Mouse (Mus musculus) urinary bladder, postnatal 25 days (tissue): ENCODE data around the gene Lrrc74b.

Experiments used
- DNase-seq: peaks from one replicate; pipeline ENCODE4 v3.0.0; 2022; ENCODE audit warnings: low spot score

The Lrrc74b gene

GRCm38 (mm10) chr16:17496499-17497305 lies 64.3 kb downstream of the Lrrc74b start:
- DNase-seq, result no peak
